Mouse (Mus musculus): ENCODE measurements at regions not wholly inside any gene's neighbourhood (a gene's known extent, or its start where the extent isn't known, plus 50 kb on each side); places are given as distances from the start of the nearest gene placed in this dataset.
"Not testable (repeated sequence)": the region's sequence is repeated elsewhere in the genome, so short reads cannot be mapped to it uniquely, and the experiment has no call there.

DNA sequence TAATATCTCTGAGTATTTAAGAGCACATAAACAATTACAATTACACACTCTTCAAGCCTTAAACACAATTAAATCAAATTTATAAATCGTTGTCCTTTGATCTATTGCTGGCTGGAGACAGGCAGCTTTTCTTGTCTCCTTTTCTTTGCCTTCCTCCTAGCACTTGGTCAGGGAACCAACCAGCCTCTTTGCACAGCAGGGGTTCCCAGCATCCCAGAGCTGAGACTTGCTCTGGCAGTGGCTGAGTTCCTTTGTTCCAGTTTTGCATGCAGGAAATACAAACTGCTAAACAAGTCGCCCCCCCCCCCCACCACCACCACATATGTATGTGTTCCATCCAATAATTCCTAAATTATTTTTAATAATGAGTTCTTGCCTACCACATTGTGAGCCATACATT is 166.7 kb downstream of the Dio2 start:
- no peak for ATAC-seq
- H3K27me3 ChIP-seq (replicated peaks; ENCODE audit: control insufficient read depth, insufficient read depth, low read length) = no peaks in the 10 kb centered on the region
- H3K27ac ChIP-seq (ENCODE audit: low read length) = no peak overlapping the region
- no peak overlapping the region for H3K4me3 ChIP-seq (replicated peaks; ENCODE audit: low read length)
- no peaks in the 10 kb centered on the region for H3K9me3 ChIP-seq (ENCODE audit: control insufficient read depth, low read length)
- no peaks in the 10 kb centered on the region for H3K4me1 ChIP-seq (replicated peaks; ENCODE audit: control insufficient read depth, insufficient read depth, low read length)
- no peak overlapping the region for H3K9ac ChIP-seq (replicated peaks; ENCODE audit: low read depth, low read length)
- 0% methylated on average over 2 of the region's 2 CpGs for WGBS
- H3K4me2 ChIP-seq (ENCODE audit: low read length) = no peak overlapping the region
- H3K36me3 ChIP-seq (ENCODE audit: control insufficient read depth, insufficient read depth) = no peaks in the 10 kb centered on the region

DNA sequence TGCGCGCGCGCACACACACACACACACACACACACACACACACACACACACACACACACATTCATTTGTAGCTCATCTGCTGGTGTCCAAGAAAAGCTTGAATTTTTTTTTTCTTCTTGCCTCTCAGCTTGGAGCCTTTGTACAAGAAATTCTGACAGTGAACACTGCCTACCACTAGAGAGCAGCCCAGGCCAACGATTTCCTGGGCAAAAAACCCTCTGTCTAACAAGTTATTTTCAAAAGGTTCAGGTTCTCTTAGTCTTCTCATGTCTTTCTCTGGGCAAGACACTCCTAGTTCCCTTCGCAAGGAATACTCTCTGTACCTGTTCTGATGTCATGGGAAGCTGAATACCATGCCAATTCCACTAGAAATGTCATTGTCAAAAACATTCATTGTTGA is 171.9 kb downstream of the Dio2 start:
- no peak overlapping the region for H3K9ac ChIP-seq (replicated peaks; ENCODE audit: low read depth, low read length)
- ATAC-seq = peak; percentile 62; the same call in 1 of the 2 replicates
- H3K27ac ChIP-seq (ENCODE audit: low read length) = no peak overlapping the region
- no peaks in the 10 kb centered on the region for H3K9me3 ChIP-seq (ENCODE audit: control insufficient read depth, low read length)
- H3K27me3 ChIP-seq (replicated peaks; ENCODE audit: control insufficient read depth, insufficient read depth, low read length) = no peaks in the 10 kb centered on the region
- H3K4me1 ChIP-seq (replicated peaks; ENCODE audit: control insufficient read depth, insufficient read depth, low read length) = no peaks in the 10 kb centered on the region
- 86% methylated on average over 6 of the region's 6 CpGs for WGBS
- H3K36me3 ChIP-seq (ENCODE audit: control insufficient read depth, insufficient read depth) = no peaks in the 10 kb centered on the region
- no peak overlapping the region for H3K4me2 ChIP-seq (ENCODE audit: low read length)
- no peak overlapping the region for H3K4me3 ChIP-seq (replicated peaks; ENCODE audit: low read length)

DNA sequence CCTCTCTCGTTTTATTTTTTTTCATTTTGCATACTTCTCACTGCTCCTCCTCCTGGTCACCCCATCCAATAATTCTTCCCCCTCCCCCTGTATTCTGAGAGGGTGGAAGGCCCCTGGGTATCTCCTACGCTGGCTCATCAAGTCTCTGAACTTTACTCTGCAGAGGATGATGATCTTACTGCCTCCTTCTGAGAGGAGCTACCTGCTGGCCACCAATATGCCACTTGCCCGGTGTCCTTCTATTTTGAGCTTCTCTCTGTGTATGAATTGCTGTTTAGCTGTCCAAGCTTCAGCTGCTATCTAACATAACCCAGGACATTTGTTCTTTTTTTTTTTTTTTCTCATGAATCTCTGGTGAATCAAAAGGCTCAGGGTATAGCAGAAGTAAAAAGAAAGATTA is 173.2 kb downstream of the Dio2 start:
- Histone ChIP-seq H3K27ac (ENCODE audit: low read length) (no peak overlapping the region), H3K4me3 (replicated peaks; ENCODE audit: low read length) (0 out of 2 replicates have a peak overlapping the region, but pooled peaks have one; percentile 1), H3K4me2 (ENCODE audit: low read length) (no peak overlapping the region; the same call in 1 of the 2 replicates), H3K4me1 (replicated peaks; ENCODE audit: control insufficient read depth, insufficient read depth, low read length) (no peaks in the 10 kb centered on the region), H3K27me3 (replicated peaks; ENCODE audit: control insufficient read depth, insufficient read depth, low read length) (no peaks in the 10 kb centered on the region), H3K9me3 (ENCODE audit: control insufficient read depth, low read length) (no peaks in the 10 kb centered on the region), H3K36me3 (ENCODE audit: control insufficient read depth, insufficient read depth) (no peaks in the 10 kb centered on the region), H3K9ac (replicated peaks; ENCODE audit: low read depth, low read length) (no peak overlapping the region)
- WGBS = 79% methylated on average over 3 of the region's 3 CpGs
- no peak; the same call in 1 of the 2 replicates for ATAC-seq

DNA sequence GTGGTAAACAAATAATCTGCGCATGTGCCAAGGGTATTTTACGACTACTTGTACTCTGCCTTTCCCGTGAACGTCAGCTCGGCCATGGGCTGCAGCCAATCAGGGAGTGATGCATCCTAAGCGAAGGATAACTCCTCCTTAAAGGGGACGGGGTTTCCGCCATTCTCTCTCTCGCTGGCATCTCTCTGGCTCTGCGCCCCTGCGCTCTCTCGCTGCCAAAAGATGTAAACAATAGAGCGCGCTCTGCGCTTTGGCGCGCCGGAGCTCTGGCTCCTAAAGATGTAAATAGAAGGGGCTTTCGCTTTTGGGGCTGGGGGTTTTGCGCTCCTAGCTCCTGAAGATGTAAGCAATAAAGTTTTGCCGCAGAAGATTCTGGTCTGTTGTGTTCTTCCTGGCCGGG is 173.6 kb downstream of the Dio2 start:
- H3K27ac ChIP-seq (ENCODE audit: low read length); H3K27me3 ChIP-seq (replicated peaks; ENCODE audit: control insufficient read depth, insufficient read depth, low read length); H3K9ac ChIP-seq (replicated peaks; ENCODE audit: low read depth, low read length); H3K9me3 ChIP-seq (ENCODE audit: control insufficient read depth, low read length); H3K4me1 ChIP-seq (replicated peaks; ENCODE audit: control insufficient read depth, insufficient read depth, low read length); H3K4me2 ChIP-seq (ENCODE audit: low read length); H3K36me3 ChIP-seq (ENCODE audit: control insufficient read depth, insufficient read depth): not testable (repeated sequence)
- ATAC-seq = peak; percentile 28; the same call in 1 of the 2 replicates
- H3K4me3 ChIP-seq (replicated peaks; ENCODE audit: low read length) = 0 out of 2 replicates have a peak overlapping the region, but pooled peaks have one; percentile 1
- WGBS = 82% methylated on average over 17 of the region's 22 CpGs

DNA sequence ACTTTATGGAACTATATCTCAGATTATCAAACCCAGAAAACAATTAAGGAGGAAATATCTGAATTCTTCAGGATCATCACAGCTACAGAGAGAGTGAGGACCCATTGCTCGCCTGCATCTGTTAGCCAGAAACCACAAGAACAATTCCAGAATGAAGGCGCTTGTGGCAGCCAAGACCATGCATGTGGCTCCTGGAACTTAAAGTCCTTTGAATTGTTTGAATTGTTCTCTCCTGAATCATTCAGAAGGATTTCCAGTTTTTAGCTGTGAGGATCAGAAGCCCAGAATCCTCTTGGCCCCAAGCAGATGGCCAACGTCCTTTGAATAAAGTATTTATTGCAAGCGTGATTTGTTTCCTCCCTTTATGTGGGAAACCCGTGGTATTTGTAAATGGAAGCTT is 195.9 kb downstream of the Dio2 start:
- no peak overlapping the region for H3K9ac ChIP-seq (replicated peaks; ENCODE audit: low read depth, low read length)
- H3K36me3 ChIP-seq (ENCODE audit: control insufficient read depth, insufficient read depth) = no peaks in the 10 kb centered on the region
- H3K27ac ChIP-seq (ENCODE audit: low read length) = no peak overlapping the region
- H3K9me3 ChIP-seq (ENCODE audit: control insufficient read depth, low read length) = no peaks in the 10 kb centered on the region
- H3K4me1 ChIP-seq (replicated peaks; ENCODE audit: control insufficient read depth, insufficient read depth, low read length) = no peaks in the 10 kb centered on the region
- 82% methylated on average over 5 of the region's 5 CpGs for WGBS
- no peak for ATAC-seq
- H3K4me3 ChIP-seq (replicated peaks; ENCODE audit: low read length) = no peak overlapping the region
- no peak overlapping the region for H3K4me2 ChIP-seq (ENCODE audit: low read length)
- no peaks in the 10 kb centered on the region for H3K27me3 ChIP-seq (replicated peaks; ENCODE audit: control insufficient read depth, insufficient read depth, low read length)
